Mouse (Mus musculus) thymus, adult 2 months (tissue): Measurements from ENCODE around the gene Col2a1.

Experiments used
- CTCF ChIP-seq: fragments of 200-500 bp; IDR thresholded peaks from 2 replicates; pipeline ENCODE4 v1.5.1; 2012; ENCODE audit warnings: mild to moderate bottlenecking, control low read depth, low read length, moderate library complexity, borderline replicate concordance; ENCODE audit not compliant: control insufficient read depth, poor library complexity, insufficient read depth; ENCODE audit errors: extremely low read depth
- POLR2A ChIP-seq: fragments of 200-500 bp; IDR thresholded peaks from 2 replicates; pipeline ENCODE4 v1.6.1; 2012; ENCODE audit warnings: mild to moderate bottlenecking, low read length, control low read depth, moderate library complexity; ENCODE audit not compliant: control insufficient read depth, poor library complexity, insufficient read depth; ENCODE audit errors: extremely low read depth

- TF ChIP-seq CTCF (no peak), POLR2A (no peak)
These were observed 44.6 kb upstream of the Col2a1 start for GRCm38 (mm10) chr15:98048918-98049700.
